Mouse (Mus musculus) hindlimb bud, embryonic 11.5 days (tissue): ENCODE measurements around the gene Ankrd39.
"Not testable (repeated sequence)": the region's sequence is repeated elsewhere in the genome, so short reads cannot be mapped to it uniquely, and the experiment has no call there.

Experiments
- DNase-seq: peaks from one replicate; pipeline ENCODE4 v3.0.0-alpha.2; 2012; ENCODE audit warnings: low read depth, low spot score; ENCODE audit errors: extremely low spot score

The Ankrd39 gene

GRCm38 (mm10) chr1:36554633-36555399 is 7.6 kb upstream of the Ankrd39 start:
- DNase-seq, result no peak

GRCm38 (mm10) chr1:36552506-36552905 is 5.3 kb upstream of the Ankrd39 start:
- DNase-seq, result no peak

GRCm38 (mm10) chr1:36551904-36552303 is 4.7 kb upstream of the Ankrd39 start:
- no peak for DNase-seq

GRCm38 (mm10) chr1:36550075-36550863 is 3.0 kb upstream of the Ankrd39 start:
- no peak for DNase-seq

- DNase-seq, result no peak
Measured at GRCm38 (mm10) chr1:36549491-36549890, 2.2 kb upstream of the Ankrd39 start.

- DNase-seq, result no peak
Measured at GRCm38 (mm10) chr1:36548771-36549170, 1.5 kb upstream of the Ankrd39 start.

GRCm38 (mm10) chr1:36547981-36548598 is 845 bp upstream of the Ankrd39 start:
- DNase-seq, result no peak

GRCm38 (mm10) chr1:36545845-36546600 is 1.2 kb downstream of the Ankrd39 start:
- DNase-seq, result no peak

- no peak for DNase-seq
Measured at GRCm38 (mm10) chr1:36545382-36545781, 1.9 kb downstream of the Ankrd39 start.

- DNase-seq, result no peak
Measured at GRCm38 (mm10) chr1:36542925-36543324, 4.3 kb downstream of the Ankrd39 start.

- no peak for DNase-seq
Measured at GRCm38 (mm10) chr1:36541844-36542243, 5.4 kb downstream of the Ankrd39 start.

GRCm38 (mm10) chr1:36540807-36541206 is 6.4 kb downstream of the Ankrd39 start:
- DNase-seq, result no peak

- DNase-seq, result no peak
Measured at GRCm38 (mm10) chr1:36540132-36540531, 7.1 kb downstream of the Ankrd39 start.

- no peak for DNase-seq
Measured at GRCm38 (mm10) chr1:36539186-36539585, 8.1 kb downstream of the Ankrd39 start, which contains the start of gene Gm42417. TSS of gene Gm42417 (minus strand) at chr1:36539429.

GRCm38 (mm10) chr1:36538727-36539126 is 8.5 kb downstream of the Ankrd39 start:
- no peak for DNase-seq

GRCm38 (mm10) chr1:36536783-36537182 is 10.5 kb downstream of the Ankrd39 start, which contains the start of gene Ankrd23:
TSS of gene Ankrd23 (minus strand) at chr1:36536883.
- not testable (repeated sequence) for DNase-seq

- no peak for DNase-seq
Measured at GRCm38 (mm10) chr1:36536397-36536728, 10.9 kb downstream of the Ankrd39 start.

GRCm38 (mm10) chr1:36535477-36536396 is 11.5 kb downstream of the Ankrd39 start:
- DNase-seq, result no peak

GRCm38 (mm10) chr1:36534595-36535058 is 12.6 kb downstream of the Ankrd39 start:
- no peak for DNase-seq

- DNase-seq, result no peak
Measured at GRCm38 (mm10) chr1:36533546-36533945, 13.7 kb downstream of the Ankrd39 start.
